9 mouse cellular contexts compared by ENCODE assay signal in the genomic region with DNA sequence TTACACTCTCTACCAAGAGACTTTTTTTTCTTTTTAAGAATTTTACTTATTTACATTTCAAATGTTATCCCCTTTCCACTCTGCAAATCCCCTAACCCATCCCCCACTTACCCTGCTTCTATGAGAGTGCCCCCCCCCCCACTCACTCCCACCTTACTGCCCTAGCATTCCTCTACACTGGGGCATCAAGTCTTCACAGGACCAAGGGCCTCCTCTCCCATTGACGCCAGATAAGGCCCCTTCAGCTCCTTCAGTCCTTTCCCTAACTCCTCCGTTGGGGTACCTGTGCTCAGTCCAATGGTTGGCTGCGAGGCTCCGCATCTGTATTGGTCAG. TPM values are rescaled to one million over a fixed set of nuclear protein-coding genes. Genes with fewer than 3 reads are reported as not detected.
DNase-seq lines count a peak whose midpoint lies in the region; ATAC-seq lines count a peak whose summit lies in the region.
"Had no signal": no experiment of that assay in that cellular context is flagged by ENCODE, and none has a peak within 500 bp of the region (broad histone marks: within the 10 kb centered on the region; RNA-seq: fewer than 3 reads in every experiment).

No protein-coding gene starts in this region.

- no peak overlapping the region for H3K4me3 ChIP-seq in heart, embryonic 12.5 days
- H3K4me3 ChIP-seq in kidney, embryonic 15.5 days (replicated peaks), result no peak overlapping the region
- H3K4me3 ChIP-seq in neural tube, embryonic 12.5 days, result no peak overlapping the region
- H3K4me3 ChIP-seq: liver, embryonic 13.5 days had no signal

- H3K27me3 ChIP-seq in heart, embryonic 12.5 days (replicated peaks), result no peaks in the 10 kb centered on the region
- H3K27me3 ChIP-seq in kidney, embryonic 15.5 days, result no peaks in the 10 kb centered on the region
- H3K27me3 ChIP-seq in neural tube, embryonic 12.5 days (replicated peaks), result no peaks in the 10 kb centered on the region
- H3K27me3 ChIP-seq: liver, embryonic 13.5 days had no signal

- peak overlapping the region; percentile 54 for H3K4me2 ChIP-seq in heart, embryonic 12.5 days
- peak overlapping the region; percentile 33 for H3K4me2 ChIP-seq in kidney, embryonic 15.5 days
- H3K4me2 ChIP-seq in neural tube, embryonic 12.5 days (replicated peaks), result no peak overlapping the region

- H3K9me3 ChIP-seq in heart, embryonic 12.5 days (replicated peaks), result no peaks in the 10 kb centered on the region
- H3K9me3 ChIP-seq in kidney, embryonic 15.5 days (replicated peaks), result no peaks in the 10 kb centered on the region
- H3K9me3 ChIP-seq in neural tube, embryonic 12.5 days, result no peaks in the 10 kb centered on the region
- H3K9me3 ChIP-seq: liver, embryonic 13.5 days had no signal

- no peak overlapping the region; the same call in 1 of the 2 replicates for H3K27ac ChIP-seq in heart, embryonic 12.5 days (ENCODE audit: poor library complexity, severe bottlenecking)
- H3K27ac ChIP-seq in kidney, embryonic 15.5 days, result no peak overlapping the region
- H3K27ac ChIP-seq in neural tube, embryonic 12.5 days, result no peak overlapping the region
- H3K27ac ChIP-seq: liver, embryonic 13.5 days had no signal

- no peak for DNase-seq in heart, postnatal 10 days
- no peak for DNase-seq in kidney, adult 8-10 months
- no peak for DNase-seq in neural tube, embryonic 10.5 days (ENCODE audit: extremely low spot score, low spot score)
- DNase-seq in cerebellum, adult 9-10 months, result no peak
- no peak for DNase-seq in adrenal gland, adult (ENCODE audit: inconsistent age in 2 of 2, low spot score in 1 of 2)

- peaks cover 38% of the 10 kb centered on the region for H3K4me1 ChIP-seq in heart, embryonic 12.5 days (replicated peaks)
- H3K4me1 ChIP-seq in kidney, embryonic 15.5 days, result peaks cover 25% of the 10 kb centered on the region
- no peaks in the 10 kb centered on the region for H3K4me1 ChIP-seq in neural tube, embryonic 12.5 days

- ATAC-seq in heart, embryonic 12.5 days (ENCODE audit: insufficient number of reproducible peaks, low FRiP score), result no peak
- ATAC-seq in kidney, embryonic 15.5 days (replicated peaks; ENCODE audit: low FRiP score), result no peak
- 0 out of 2 replicates have a peak, but pooled peaks have one; percentile 33 for ATAC-seq in neural tube, embryonic 12.5 days (ENCODE audit: low FRiP score, low read depth)

- H3K9ac ChIP-seq in heart, embryonic 12.5 days, result no peak overlapping the region; the same call in 1 of the 2 replicates
- H3K9ac ChIP-seq in kidney, embryonic 15.5 days, result no peak overlapping the region
- no peak overlapping the region for H3K9ac ChIP-seq in neural tube, embryonic 12.5 days
- H3K9ac ChIP-seq: liver, embryonic 13.5 days had no signal

- WGBS in heart, embryonic 12.5 days, result 14% methylated on average over 4 of the region's 4 CpGs
- 57% methylated on average over 4 of the region's 4 CpGs for WGBS in kidney, embryonic 15.5 days
- WGBS in neural tube, embryonic 12.5 days, result 40% methylated on average over 4 of the region's 4 CpGs

- no peaks in the 10 kb centered on the region for H3K36me3 ChIP-seq in heart, embryonic 12.5 days
- H3K36me3 ChIP-seq in kidney, embryonic 15.5 days, result no peaks in the 10 kb centered on the region
- no peaks in the 10 kb centered on the region for H3K36me3 ChIP-seq in neural tube, embryonic 12.5 days
- H3K36me3 ChIP-seq: liver, embryonic 13.5 days had no signal

- intact Hi-C loops in heart, postnatal 10 days (cut with DNase I), result loop anchor here (1.0 kb wide), 2 partner anchors 48 to 148 kb away; a partner anchor contains a TSS

RNA-seq across cellular contexts. Expression of a gene that starts 48.2 kb away (rescaled TPM):
- 218 and 224 TPM in 2 replicates for polyA plus RNA-seq in heart, embryonic 12.5 days (2016; fragmentation: Nextera tagmentation; extraction: Ambion mirVana)
- total RNA-seq in heart, postnatal 10 days (2021), result 100 to 1,000 TPM; 523 to 617 TPM
- 45.8 and 46.6 TPM in 2 replicates for polyA plus RNA-seq in kidney, embryonic 15.5 days (2015; fragmentation: Nextera tagmentation; extraction: Ambion mirVana)
- 16.1 and 18.1 TPM in 2 replicates for polyA plus RNA-seq in neural tube, embryonic 12.5 days (2016; fragmentation: Nextera tagmentation; extraction: Ambion mirVana)

RNA-seq across cellular contexts. Expression of a gene that starts 50.1 kb away (rescaled TPM):
- polyA plus RNA-seq in heart, embryonic 12.5 days (2016; fragmentation: Nextera tagmentation; extraction: Ambion mirVana), result 0.06 and 0.09 TPM in 2 replicates
- total RNA-seq in heart, postnatal 10 days (2021), result 1 to 10 TPM; 4.8 to 6.7 TPM
- polyA plus RNA-seq in kidney, embryonic 15.5 days (2015; fragmentation: Nextera tagmentation; extraction: Ambion mirVana), result 0.06 TPM in 2 replicates
- not detected in 2 replicates for polyA plus RNA-seq in neural tube, embryonic 12.5 days (2016; fragmentation: Nextera tagmentation; extraction: Ambion mirVana)
